Mouse (Mus musculus) spleen, postnatal 4 days (tissue): ENCODE data around the gene Grik5.

ENCODE experiments used
- DNase-seq, 2 experiments: peaks; one replicate each; pipeline ENCODE4 v3.0.0; 2022; ENCODE audit warnings: low spot score in 2 of 2

Gene Grik5

GRCm38 (mm10) chr7:25071979-25072715 lies at the start of gene Grik5, which contains the start of gene Zfp574:
Gene Grik5 (minus strand): TSS chr7:25072346.
Gene Zfp574 (plus strand): TSS chr7:25072567.
- DNase-seq, result no peak

GRCm38 (mm10) chr7:25121240-25121786 lies 49.2 kb upstream of the Grik5 start:
- DNase-seq, result peak in 1 of 2 experiments; percentile 59

DNA sequence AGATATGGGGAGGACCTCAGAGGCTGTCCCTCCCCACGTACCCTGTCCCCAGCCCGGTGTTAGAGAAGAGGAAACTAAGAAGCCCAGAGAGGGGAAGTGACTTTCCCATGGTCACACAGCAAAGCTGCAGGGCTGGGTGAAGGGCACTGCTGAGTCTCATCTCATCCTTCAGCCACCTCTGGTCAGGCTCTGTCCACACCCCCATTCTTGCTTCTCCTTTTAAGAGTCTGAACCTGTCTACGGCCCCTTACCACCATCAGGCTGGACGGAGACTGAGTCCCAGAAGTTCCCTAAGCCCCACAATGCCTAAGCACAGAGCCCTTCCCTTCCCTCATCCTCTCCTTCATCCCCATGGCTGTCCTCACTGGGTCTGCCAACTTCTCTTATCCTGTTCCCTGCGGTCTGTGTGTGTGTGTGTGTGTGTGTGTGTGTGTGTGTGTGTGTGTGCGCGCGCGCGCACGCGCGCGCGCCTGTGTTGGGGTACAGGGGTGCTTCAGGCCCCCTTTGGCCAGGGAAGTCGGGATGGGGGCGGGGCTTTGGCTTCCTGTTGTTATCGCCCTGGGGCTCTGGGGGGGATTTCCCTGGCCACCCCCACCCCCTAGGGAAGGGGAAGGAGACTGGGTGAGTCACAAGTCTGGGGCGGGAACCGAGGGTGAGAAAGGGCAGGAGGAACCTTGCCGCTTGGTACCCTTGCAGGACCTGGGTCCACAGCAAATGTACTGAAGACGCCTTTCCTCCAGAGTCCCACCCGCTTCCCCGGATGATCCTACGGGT lies 48.1 kb upstream of the Grik5 start:
- peak; percentile 72 to 79 for DNase-seq

DNA sequence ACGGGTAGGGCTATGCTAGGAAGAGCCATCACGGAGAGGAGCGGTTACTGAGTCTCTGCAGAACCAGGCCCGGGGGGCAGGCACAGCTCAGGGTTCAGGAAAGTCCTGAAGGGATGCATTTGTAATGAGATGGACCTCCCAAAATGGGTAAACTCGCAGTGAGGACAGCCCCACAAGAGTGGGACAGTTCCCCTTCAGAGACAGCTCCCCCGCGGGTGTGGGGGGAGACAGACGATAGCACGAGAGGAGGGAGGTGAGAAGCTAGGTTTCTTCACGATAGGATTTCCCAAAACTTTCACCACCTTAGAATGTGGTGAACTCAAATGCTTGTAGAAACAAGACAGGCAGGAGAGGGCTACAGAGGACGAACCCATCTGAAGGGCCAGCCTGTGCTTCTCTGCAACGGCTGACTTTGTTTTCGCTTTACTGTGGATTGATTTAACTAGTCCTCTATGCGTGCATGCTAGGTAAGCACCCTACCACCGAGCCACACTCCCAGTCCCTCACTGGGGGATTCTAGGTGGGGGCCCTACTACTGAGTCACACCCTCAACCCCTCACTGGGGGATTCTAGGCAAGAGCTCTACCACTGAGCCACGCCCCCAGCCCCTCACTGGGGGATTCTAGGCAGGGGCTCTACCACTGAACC lies 40.9 kb upstream of the Grik5 start:
- no peak for DNase-seq

DNA sequence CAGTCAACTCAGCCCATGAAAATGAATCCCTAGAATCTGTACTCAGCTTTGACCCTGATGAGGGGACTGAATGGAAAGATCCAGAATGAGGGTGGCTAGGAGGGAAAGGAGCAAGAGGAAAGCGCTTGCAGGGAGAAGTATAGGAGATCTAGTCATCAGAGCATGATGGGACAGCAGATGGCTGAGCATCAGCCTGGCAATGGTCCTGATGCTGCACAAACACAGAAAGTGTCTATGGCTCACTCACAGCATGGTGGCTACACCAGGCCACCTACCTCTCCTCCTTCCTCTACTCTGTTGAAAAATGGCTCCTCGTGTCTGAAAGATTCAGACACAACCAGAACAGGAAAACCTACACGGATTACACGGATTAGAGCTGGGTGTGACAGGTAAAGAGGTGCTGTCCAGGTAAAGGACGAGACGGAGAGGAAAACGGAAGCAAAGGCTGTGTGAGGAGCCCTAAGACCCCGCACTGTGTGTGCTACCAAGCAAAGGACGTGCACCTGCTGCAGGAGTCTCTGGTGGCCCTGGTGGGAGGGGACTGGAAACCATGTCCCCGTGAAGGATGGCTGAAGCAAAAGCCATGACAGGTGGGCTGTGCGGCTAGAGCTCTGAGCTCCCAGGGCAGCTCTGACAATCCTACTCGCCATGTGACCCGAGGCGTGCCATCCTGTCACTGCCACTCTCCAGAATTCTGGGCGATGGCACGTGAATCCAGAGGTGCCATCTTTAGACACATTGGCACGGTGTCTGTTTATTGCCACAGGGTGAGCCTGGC lies 40.2 kb upstream of the Grik5 start:
- DNase-seq, result peak in 1 of 2 experiments; percentile 61

DNA sequence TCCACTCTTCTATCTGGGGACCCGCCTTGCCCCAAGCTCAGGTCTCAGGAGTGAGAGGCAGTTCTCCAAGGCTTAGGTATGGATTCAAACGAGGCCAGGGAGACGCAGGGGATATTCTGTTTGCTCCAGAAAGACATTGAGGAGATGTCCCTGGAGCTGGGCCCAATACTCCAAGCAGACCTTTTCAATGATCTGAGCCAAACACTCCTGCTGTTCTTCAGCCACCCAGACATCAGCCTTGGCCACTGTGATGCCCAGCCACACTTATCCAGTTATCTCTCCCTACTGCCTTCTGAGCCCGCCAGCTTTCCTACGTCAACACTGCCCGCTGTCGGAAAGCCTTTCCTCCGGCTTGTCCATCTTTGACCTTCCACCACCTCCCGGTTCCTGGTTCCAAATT lies 38.2 kb upstream of the Grik5 start:
- DNase-seq, result no peak

DNA sequence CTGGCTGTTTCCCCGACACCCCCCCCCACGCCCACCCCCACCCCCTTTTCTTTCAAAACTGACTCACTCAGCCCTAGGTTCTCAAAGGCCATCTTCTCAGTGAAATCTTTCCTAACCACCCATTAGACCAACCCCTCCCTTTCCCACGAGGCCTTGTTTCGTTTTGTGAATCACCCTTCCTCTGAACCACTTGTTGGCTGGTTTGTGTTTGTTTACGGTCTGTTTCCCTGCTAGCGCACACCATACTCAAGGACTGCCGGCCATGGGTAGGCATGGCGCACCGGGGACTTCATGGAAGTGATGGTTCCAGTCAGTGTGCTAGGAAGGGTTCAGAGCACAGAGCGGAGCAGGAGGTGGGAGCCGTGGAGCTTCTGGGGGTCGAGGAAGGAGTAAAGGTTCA lies 37.2 kb upstream of the Grik5 start:
- no peak for DNase-seq

DNA sequence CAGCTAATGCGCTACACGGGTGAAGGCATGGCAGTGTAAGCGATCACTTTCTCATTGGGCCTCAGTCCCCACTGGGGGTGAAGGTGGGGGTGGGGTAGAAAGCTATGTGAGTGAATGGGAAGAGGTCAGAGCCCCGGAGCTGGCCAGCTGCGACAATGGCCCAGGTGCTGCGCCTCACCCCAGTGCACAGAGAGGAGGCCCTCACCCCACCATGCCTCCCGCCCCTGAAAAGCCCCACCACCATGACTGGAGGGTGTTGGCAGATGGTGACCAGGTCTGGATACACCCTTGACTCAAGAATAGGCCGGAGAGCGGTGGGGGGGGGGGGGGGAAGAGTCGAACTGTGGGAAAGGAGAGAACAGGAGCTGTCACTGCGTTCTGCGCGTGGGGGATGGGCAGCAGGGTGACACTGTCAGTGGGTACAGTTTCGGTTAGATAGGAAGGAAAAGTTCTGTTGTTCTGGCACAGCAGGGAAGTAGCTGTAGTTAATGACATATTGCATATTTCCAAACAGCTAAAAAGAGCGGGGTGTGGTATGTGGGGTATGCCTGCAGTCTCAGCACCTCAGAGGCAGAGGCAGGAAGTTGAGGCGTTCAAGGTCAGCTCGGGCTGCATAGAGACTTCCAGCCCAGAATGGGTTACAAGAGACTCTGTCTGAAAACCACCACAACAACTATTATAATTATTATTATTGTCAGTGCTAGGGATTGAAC lies 34.8 kb upstream of the Grik5 start:
- DNase-seq, result peak in 1 of 2 experiments; percentile 54

DNA sequence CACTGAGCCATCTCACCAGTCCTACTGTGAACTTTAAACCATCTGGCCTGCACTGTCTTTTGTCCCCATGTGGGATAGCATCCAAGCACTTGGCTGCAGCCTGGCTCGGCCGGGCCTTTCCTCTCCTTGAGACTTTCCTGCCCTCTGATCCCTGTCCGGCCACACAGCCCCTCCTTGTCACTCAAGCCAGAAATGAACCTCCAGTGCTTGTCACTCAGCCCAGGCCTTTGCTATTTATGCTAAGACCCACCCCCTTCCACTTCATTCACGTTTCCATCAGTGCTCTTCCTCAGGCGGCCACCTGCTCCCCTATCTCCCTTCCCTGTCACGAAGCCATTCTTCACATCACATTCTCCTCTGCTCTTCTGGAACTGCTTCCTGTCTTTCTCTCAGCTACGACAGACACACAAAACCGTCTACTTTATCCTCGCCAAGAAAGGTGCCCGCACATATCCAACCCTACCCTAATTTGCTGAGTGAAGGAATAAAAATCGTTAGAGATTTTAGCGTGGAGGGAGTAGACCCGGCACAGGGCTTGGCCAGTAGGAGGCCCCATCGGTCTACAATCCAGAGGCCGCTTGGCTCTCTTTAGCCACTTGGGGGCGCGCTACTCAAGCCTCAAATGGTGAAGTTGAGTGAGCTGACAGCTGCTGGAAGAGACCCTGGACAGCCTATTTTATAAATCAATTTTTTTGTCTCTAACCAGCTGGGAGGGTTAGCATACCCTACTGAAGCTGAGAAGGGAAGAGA lies 33.4 kb upstream of the Grik5 start:
- DNase-seq, result peak; percentile 84 to 95

GRCm38 (mm10) chr7:25099581-25099980 lies 27.4 kb upstream of the Grik5 start:
- no peak for DNase-seq

DNA sequence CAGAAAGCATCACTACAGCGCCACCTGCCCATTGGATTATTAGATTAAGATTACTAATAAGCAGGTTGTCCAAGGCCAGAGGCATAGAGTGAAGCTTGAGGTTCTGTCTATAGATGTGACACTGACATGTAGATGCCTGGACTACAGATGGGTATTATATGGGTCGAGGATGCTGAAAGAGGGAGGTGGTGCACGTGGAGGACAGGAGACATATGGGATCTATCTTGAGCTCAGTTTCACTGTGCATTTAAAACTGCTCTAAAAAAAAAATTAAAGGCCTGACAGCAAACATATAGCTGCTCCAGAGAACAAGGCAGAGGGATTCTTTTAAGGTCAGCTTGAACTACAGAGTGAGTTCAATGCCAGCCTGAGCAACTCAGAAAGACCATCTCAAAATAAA lies 26.0 kb upstream of the Grik5 start:
- DNase-seq, result no peak

DNA sequence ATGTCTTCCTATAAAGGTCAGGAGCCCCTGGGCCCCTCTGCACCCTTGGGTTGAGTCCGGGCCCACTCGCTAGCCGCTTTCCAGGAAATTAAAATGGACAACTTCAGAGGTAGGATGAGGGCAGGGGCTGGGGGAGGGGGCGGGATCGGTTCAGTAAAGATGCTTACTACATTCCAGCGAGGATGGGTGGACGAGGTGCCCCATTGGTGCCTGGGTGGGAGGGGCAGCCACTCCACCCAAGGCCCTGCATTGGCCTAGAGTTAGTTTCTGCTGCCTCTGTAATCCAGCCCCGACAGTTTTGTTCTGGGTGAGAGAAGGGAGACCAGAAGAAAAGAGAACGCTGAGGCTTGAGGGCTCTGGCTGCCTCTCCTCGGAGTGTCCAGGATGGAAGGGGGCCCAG lies 17.7 kb upstream of the Grik5 start:
- no peak for DNase-seq

DNA sequence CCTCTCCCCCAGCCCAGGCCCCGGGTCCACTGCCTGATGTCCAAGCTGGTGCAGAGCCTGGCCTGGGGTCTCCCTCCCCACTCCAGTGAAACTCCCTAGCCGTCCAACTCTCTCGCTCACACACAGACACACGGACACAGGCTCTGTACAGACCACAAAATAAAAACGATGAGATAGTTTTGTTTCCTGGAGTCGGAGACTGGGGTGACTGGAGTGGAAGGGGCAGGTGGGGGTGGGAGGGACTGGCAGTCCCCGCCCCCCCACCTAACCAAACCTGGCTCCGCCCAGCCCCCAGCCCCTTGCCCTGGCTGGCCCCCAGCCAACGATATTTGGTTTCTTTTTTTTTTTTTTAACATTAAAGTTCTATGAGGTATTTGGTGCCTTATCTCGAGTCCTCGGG lies 16.8 kb upstream of the Grik5 start:
- no peak for DNase-seq

- DNase-seq, result no peak
Measured at GRCm38 (mm10) chr7:25088531-25088930, 16.4 kb upstream of the Grik5 start.

DNA sequence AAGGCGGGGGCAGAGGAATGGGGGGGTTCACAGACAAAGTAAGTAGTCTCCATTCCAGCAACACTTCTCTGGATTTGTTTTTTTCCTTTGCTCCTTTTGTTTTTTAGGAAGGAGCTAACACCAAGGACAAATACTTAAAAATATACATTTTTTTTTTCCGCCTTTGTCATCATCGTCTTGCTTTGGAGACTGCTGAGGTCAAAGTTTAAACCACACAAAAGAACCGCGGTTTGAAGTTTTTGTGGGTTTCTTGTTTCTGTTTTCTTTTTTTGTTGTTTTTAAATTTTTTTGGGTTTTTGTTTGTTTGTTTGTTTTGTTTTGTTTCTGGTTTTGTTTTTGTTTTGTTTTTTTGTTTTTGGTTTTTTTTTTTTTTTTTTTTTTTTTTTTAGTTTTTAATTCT lies 15.8 kb upstream of the Grik5 start:
- no peak for DNase-seq

- DNase-seq, result no peak
Measured at GRCm38 (mm10) chr7:25087256-25087912, 15.2 kb upstream of the Grik5 start.

DNA sequence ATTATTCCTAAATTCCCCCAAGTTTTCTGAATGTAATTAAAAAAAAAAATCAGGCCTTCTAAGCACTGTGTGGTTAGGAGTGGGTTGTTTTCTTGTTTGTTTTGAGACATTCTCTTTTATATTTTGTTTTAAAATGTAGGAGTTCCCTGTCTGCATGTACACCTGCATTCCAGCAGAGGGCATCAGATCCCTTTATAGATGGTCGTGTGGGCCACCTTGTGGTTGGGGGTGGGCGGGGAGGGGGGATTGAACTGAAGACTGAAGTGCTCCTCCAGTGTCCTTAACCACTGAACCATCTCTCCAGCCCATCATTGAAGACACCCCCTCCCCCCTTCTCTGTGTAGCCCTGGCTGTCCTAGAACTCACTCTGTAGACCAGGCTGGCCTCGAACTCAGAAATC lies 14.5 kb upstream of the Grik5 start:
- DNase-seq, result no peak

DNA sequence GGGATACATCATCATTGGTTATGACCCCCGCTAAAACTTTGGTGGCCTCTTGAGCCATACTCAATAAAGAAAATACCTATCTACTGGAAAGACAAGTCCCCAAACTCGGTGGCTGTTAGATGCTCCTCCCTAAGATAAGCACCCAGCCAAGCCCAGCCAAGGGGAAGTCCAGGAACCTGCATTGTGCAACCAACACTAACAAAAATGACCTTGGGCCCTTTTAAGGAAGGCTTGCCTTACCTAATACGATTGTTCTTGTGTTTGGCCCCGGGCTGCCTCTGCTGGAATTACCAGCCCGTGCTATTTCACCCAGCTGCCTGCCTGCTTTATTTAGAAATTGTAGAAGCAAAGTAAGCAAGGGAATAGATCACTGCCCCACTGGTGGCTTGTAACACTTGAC lies 12.5 kb upstream of the Grik5 start:
- no peak for DNase-seq

DNA sequence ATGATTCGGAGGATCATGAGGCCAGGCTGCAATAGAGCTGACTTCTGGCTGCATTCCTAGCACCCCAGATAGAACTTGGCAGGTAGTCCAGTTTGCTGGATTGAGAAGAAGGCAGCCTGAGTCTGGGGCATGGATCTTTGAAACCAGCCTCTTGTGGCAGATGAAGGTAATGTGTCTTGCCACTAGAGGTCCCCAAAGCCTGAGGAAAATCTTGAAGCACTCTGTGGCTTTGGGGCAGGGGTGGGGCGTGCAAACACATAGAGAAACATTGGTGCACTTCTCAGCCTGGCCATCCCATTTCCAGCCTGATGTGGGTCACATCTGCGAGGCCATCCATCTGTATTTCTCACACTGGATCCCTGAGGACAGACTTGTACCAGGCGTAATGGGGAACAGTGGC lies 10.4 kb upstream of the Grik5 start:
- peak in 1 of 2 experiments; percentile 55 for DNase-seq

DNA sequence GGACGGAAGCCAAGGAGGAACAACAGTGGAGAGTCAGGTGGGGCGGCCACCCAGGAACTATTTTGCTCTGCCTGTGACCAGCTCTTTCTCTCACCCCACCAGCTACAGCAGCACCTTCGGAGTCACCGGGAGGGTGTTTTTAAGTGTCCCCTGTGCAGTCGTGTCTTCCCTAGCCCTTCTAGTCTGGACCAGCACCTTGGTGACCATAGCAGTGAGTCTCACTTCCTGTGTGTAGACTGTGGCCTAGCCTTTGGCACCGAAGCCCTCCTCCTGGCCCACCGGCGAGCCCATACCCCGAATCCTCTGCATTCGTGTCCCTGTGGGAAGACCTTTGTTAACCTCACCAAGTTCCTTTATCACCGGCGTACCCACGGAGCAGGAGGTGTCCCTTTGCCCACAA lies 8.3 kb upstream of the Grik5 start:
- DNase-seq, result no peak
